Mouse (Mus musculus): Measurements from ENCODE around the gene Thnsl1.
"Not testable (repeated sequence)": the region's sequence is repeated elsewhere in the genome, so short reads cannot be mapped to it uniquely, and the experiment has no call there.

The Thnsl1 gene

DNA sequence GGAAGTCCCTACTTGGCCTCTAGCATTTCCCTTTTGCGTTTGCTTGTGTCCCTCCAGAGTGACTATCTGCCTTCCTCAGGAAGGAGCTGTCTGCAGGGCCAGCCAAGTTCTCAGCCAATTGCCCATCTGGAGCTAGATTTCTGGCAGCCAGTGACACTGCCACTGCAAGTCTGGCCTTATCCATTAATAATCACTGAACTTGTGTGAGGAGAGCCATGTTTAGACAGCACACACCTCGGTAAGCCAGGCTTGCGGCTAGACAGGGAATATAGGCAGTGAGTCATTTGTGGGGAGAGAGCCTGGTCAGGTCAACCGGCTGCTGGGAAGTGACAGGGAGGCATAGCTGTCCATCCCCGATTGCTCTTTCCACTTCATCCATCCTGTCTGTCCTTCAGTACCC is 31.3 kb downstream of the Thnsl1 start:
- no peak for DNase-seq

GRCm38 (mm10) chr2:21244104-21244503 is 38.6 kb downstream of the Thnsl1 start:
- DNase-seq = not testable (repeated sequence)

DNA sequence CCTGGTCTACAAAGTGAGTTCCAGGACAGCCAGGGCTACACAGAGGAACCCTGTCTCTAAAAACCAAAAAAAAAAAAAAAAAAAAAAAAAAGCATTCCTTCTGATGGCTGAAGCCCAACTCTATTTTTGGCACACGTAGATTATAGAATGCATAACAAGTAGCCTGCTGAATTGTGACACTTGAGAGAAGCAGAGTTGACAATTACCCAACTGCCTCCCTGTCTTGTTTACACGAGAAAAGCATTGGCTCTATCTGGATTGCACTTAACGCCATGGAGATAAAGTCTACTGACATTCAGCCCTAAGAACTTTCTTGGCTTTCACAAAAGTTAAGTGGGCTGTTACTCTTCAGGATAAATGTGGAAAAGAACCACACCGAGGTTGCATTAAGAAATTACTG is 39.5 kb downstream of the Thnsl1 start:
- no peak for DNase-seq

DNA sequence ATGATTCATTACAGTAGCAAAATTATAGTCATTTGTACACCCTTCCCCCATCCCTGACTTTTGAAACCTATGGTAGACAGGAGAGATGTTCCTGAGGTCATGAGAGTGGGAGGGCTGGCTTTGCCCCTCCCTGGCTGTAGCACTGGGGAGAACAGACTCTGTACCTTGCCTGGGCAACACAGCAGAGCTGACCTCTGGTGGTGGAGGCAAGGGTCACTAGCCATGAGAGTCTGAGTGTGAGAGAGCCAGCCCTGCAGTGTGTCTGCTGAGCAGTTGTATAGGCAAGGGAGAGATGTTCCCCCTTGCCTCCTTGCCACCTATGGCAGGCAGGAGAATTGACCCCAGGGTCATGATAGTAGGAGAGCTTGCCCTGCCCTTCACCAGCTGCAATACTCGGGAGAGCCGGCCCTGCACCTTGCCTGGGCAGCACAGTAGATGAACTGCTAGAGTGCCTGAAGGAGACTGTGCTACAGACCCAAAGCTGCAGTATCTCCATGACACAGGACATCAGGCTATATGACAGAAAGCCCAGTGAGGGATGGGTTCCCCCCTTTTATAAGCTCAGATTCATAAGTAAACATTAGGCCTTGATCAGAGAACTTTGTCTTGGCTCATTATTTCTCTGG is 40.1 kb downstream of the Thnsl1 start:
- no peak for DNase-seq

- no peak for DNase-seq
These were observed 48.1 kb downstream of the Thnsl1 start for GRCm38 (mm10) chr2:21253644-21254043.

GRCm38 (mm10) chr2:21254308-21254707 is 48.8 kb downstream of the Thnsl1 start:
- no peak for DNase-seq

- DNase-seq = no peak
These were observed 52.8 kb downstream of the Thnsl1 start for GRCm38 (mm10) chr2:21258281-21258680.

DNA sequence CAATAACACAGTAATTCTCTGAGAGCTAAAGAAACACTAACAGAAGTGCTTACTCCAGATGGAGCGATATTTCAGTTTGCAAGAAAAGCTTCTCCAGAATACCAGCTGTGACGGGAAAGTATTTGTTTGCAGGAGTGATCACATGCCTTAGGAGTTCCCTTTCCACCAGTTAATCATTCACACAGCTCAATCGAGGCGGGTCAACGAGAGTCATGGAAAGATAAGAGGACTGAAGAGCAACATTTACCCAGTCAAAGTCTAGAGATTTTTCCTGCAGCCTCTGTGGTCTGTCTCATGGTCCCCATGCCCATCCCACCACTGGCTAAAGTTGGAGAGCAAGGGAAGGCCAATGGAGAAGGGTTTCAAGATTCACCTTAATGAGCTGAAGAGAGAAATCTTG is 53.6 kb downstream of the Thnsl1 start:
- no peak for DNase-seq

DNA sequence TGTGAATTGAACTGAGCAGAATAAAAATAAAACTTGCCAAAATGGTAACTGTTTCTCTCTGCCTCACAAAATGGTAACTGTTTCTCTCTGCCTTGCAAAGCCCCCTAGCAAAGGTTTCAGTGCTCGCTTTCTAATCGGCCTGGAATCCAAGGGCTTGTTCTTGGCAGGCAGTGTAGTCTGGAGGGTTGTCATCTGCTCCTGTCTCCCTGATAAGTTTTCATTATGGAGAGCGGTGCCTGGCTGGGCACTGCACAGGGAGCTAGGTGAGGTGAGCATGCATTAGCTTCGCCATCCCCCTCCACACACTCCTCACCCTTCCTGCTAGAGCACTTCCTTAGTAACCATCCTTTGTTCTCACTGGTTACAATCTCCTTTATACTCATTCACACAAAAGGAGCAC is 54.5 kb downstream of the Thnsl1 start:
- no peak for DNase-seq

DNA sequence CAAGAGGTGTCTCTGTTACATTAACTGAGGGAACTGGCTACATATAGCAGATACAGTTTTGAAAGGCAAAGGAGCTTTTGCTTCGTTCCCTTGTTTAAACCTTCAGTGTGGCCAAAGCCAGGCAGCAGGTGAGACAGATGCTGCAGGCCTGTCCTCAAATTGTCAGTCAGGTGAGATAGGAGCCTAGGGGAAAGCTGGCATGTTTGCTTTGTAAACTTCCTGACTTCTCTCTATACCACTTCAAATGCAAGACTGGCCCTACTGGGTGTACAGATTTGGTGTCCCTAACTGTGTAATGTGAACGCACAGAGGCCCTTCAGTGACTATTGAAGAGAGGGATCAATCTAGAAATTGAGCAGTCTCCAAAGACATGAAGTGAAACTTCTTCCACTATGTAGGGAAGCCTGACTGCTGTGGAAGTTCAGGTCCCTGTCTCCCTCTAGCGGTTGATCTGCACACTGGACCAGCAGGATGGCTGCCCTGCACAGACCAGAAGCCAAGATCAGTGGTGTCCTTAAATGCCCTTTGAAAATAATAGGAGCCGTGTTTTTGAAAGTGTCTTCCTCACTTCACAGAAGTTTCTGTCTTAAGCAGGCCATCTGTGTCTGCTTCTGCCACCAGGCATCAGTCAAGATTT is 56.0 kb downstream of the Thnsl1 start:
- DNase-seq = peak in 1 of 2 experiments; percentile 11

DNA sequence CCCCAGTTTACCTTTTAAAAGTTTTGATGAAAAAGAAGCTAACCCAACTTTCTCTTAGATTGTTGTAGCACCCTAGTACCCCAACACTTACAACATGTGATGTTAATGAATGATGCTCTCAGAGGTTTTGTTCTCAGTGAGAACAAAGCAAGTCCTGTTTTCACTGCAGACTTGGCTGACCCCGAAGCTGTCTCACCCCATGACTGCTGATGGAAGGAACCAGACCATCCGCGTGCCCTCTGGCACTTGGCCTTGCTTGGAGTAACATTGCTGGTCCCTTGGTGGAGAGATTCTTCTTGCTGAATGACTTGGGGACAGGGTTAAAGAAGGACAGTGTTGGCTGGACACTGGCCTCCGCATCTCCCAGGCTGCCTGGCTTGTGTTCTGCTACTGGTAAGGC is 58.5 kb downstream of the Thnsl1 start:
- DNase-seq = no peak

Data from spleen, adult 18-20 months (tissue).